Mouse (Mus musculus) ES-E14 (cell line): ENCODE measurements around the gene Prpf19. TPM values are rescaled to one million over a fixed set of nuclear protein-coding genes. Genes with fewer than 3 reads are reported as not detected.
A peak's percentile ranks its signal among the peaks of the same experiment; 100 is the strongest.

Experiments
- DNase-seq: peaks from one replicate; pipeline ENCODE4 v3.0.0-alpha.2; 2013; ENCODE audit warnings: low read depth, low spot score
- H3K27ac ChIP-seq: 2 replicates; pipeline ENCODE4 v1.5.1; 2012; ENCODE audit warnings: low read depth, mild to moderate bottlenecking, low read length, moderate library complexity, mixed read lengths; ENCODE audit not compliant: poor library complexity, insufficient read depth, severe bottlenecking
- H3K36me3 ChIP-seq: 2 replicates; pipeline ENCODE4 v1.6.1; 2012; ENCODE audit warnings: mild to moderate bottlenecking, low read length, moderate library complexity, mixed read lengths; ENCODE audit not compliant: control insufficient read depth, poor library complexity, insufficient read depth, severe bottlenecking
- H3K4me1 ChIP-seq, 2 experiments: fragments of 150-350 bp in 1 of 2; sonication (generic) in 1 of 2; 2 replicates each; pipeline ENCODE4 v1.6.1; 2012; ENCODE audit warnings: low read length in 2 of 2, mild to moderate bottlenecking in 1 of 2, mixed read lengths in 1 of 2; ENCODE audit not compliant: control insufficient read depth in 2 of 2, insufficient read depth in 2 of 2, poor library complexity in 1 of 2
- H3K4me3 ChIP-seq, 2 experiments: fragments of 150-350 bp in 1 of 2; sonication (generic) in 1 of 2; 2 replicates each; pipeline ENCODE4 v1.5.1; 2012; ENCODE audit warnings: low read length in 2 of 2, low read depth in 1 of 2, mild to moderate bottlenecking in 1 of 2, mixed read lengths in 1 of 2; ENCODE audit not compliant: insufficient read depth in 1 of 2, poor library complexity in 1 of 2, severe bottlenecking in 1 of 2
- H3K9ac ChIP-seq: 2 replicates; pipeline ENCODE4 v1.6.1; 2012; ENCODE audit warnings: low read depth, mild to moderate bottlenecking, low read length, mixed read lengths; ENCODE audit not compliant: poor library complexity, insufficient read depth, severe bottlenecking
- H3K9me3 ChIP-seq: fragments of 150-350 bp; sonication (generic); 2 replicates; pipeline ENCODE4 v1.6.1; 2012; ENCODE audit warnings: low read depth, mild to moderate bottlenecking, low read length; ENCODE audit not compliant: control insufficient read depth, insufficient read depth
- CHD2 ChIP-seq: IDR thresholded peaks from 2 replicates; pipeline ENCODE4 v1.6.1; 2014; ENCODE audit warnings: mild to moderate bottlenecking, low read depth, low read length, inconsistent platforms
- HCFC1 ChIP-seq: IDR thresholded peaks from 2 replicates; pipeline ENCODE4 v1.6.1; 2012; ENCODE audit warnings: low read length, inconsistent platforms, borderline replicate concordance; ENCODE audit not compliant: insufficient read depth
- MAFK ChIP-seq: IDR thresholded peaks from 2 replicates; pipeline ENCODE4 v1.6.1; 2014; ENCODE audit warnings: mild to moderate bottlenecking, low read depth, low read length, inconsistent platforms; ENCODE audit not compliant: insufficient read depth
- ZC3H11A ChIP-seq: IDR thresholded peaks from 2 replicates; pipeline ENCODE4 v1.6.1; 2012; ENCODE audit warnings: low read depth, mild to moderate bottlenecking, inconsistent platforms, low read length, borderline replicate concordance
- ZNF384 ChIP-seq: IDR thresholded peaks from 2 replicates; pipeline ENCODE4 v1.6.1; 2012; ENCODE audit warnings: low read depth, low read length, inconsistent platforms
- in situ Hi-C, 2 experiments: fragments of 600-800 bp; cut with MboI; formaldehyde crosslinking; loops; one replicate each; pipeline ENCODE4 v1.15.1; 2025; ENCODE audit warnings: low sequenced_read_pairs in 2 of 2, inconsistent platforms in 1 of 2; ENCODE audit not compliant: unreplicated experiment in 2 of 2
- total RNA-seq: library from RNA; depleted of rRNA; stranded (reverse); fragments of 300-350 nt; gene quantifications from 2 replicates; pipeline ENCODE4 v1.2.3, GENCODE M21; 2012

The Prpf19 gene
- total RNA-seq, 1 experiment, result 146 TPM

- in situ Hi-C loops, result no loop called here
These were observed 26.0 kb downstream of the Prpf19 start for GRCm38 (mm10) chr19:10921058-10921457.

GRCm38 (mm10) chr19:10924220-10924619 lies 29.2 kb downstream of the Prpf19 start:
- DNase-seq, result no peak
- TF ChIP-seq ZC3H11A, result no peak
- Histone ChIP-seq H3K4me1 (peaks cover under 1 to 2% of the 10 kb centered on the region in 2 experiments; a peak in 1 of 4 replicates), H3K27ac (no peak overlapping the region), H3K9me3 (no peaks in the 10 kb centered on the region), H3K36me3 (no peaks in the 10 kb centered on the region), H3K4me3 (no peak overlapping the region), H3K9ac (no peak overlapping the region)
- in situ Hi-C loops, result no loop called here

More at GRCm38 (mm10) chr19:10921058-10921457, 26.0 kb downstream of the Prpf19 start:
- Histone ChIP-seq H3K4me1 (peaks cover 3 to 4% of the 10 kb centered on the region in 2 experiments; a peak in 1 of 4 replicates), H3K9ac (no peak overlapping the region), H3K4me3 (no peak overlapping the region), H3K36me3 (no peaks in the 10 kb centered on the region), H3K27ac (no peak overlapping the region), H3K9me3 (no peaks in the 10 kb centered on the region)
- TF ChIP-seq ZC3H11A (no peak), HCFC1 (no peak), MAFK (no peak), CHD2 (no peak), ZNF384 (no peak)
- no peak for DNase-seq

- no peak overlapping the region for H3K27ac ChIP-seq
- H3K36me3 ChIP-seq, result no peaks in the 10 kb centered on the region
- in situ Hi-C loops, result no loop called here
- no peak for DNase-seq
- no peak overlapping the region for H3K4me3 ChIP-seq
- no peaks in the 10 kb centered on the region for H3K9me3 ChIP-seq
- H3K4me1 ChIP-seq, result peaks cover 0 to 2% of the 10 kb centered on the region in 2 experiments; a peak in 1 of 4 replicates
- H3K9ac ChIP-seq, result no peak overlapping the region
- TF ChIP-seq MAFK, result no peak
- TF ChIP-seq ZC3H11A, result no peak
- TF ChIP-seq ZNF384, result no peak
- no peak for TF ChIP-seq HCFC1
- no peak for TF ChIP-seq CHD2
These were observed 31.1 kb downstream of the Prpf19 start for GRCm38 (mm10) chr19:10926123-10926621.

- Histone ChIP-seq H3K36me3 (no peaks in the 10 kb centered on the region), H3K27ac (no peak overlapping the region), H3K4me3 (no peak overlapping the region), H3K4me1 (peaks cover 0 to 2% of the 10 kb centered on the region in 2 experiments; a peak in 1 of 4 replicates), H3K9ac (no peak overlapping the region), H3K9me3 (no peaks in the 10 kb centered on the region)
- DNase-seq, result no peak
- TF ChIP-seq ZNF384 (peak; percentile 70; the same call in 1 of the 2 replicates), ZC3H11A (no peak)
- in situ Hi-C loops, result no loop called here
These were observed 31.6 kb downstream of the Prpf19 start for GRCm38 (mm10) chr19:10926666-10927065.

- in situ Hi-C loops, result no loop called here
- Histone ChIP-seq H3K4me3 (no peak overlapping the region), H3K27ac (no peak overlapping the region), H3K36me3 (no peaks in the 10 kb centered on the region), H3K4me1 (peaks cover 0 to 2% of the 10 kb centered on the region in 2 experiments; a peak in 1 of 4 replicates), H3K9me3 (no peaks in the 10 kb centered on the region), H3K9ac (no peak overlapping the region)
- no peak for DNase-seq
- TF ChIP-seq ZNF384, result no peak
- TF ChIP-seq ZC3H11A, result no peak
- TF ChIP-seq CHD2, result no peak
- TF ChIP-seq MAFK, result no peak
- no peak for TF ChIP-seq HCFC1
These were observed 35.6 kb downstream of the Prpf19 start for GRCm38 (mm10) chr19:10930641-10931040.
